Mouse (Mus musculus): Measurements from ENCODE around the gene Tsnax.

GRCm38 (mm10) chr8:125043394-125043793 lies 30.6 kb downstream of the Tsnax start:
- TF ChIP-seq GATA1 (IDR thresholded peaks at IDR 0.05; ENCODE audit: low read length) (no peak), TAL1 (IDR thresholded peaks at IDR 0.05; ENCODE audit: low read length) (no peak)

Measured in erythroblast, embryonic 14.5 days (primary cell).